Mouse (Mus musculus) naive thymus-derived CD4-positive, alpha-beta T cell, adult 2 months (primary cell): ENCODE measurements around the gene Gadl1.

Experiments used
- DNase-seq: peaks from one replicate; pipeline ENCODE4 v3.0.0-alpha.2; 2011; ENCODE audit warnings: low read depth

The Gadl1 gene

GRCm38 (mm10) chr9:116087880-116088279 lies 178.6 kb downstream of the Gadl1 start:
- peak; percentile 87 for DNase-seq

- peak; percentile 62 for DNase-seq
Observed at GRCm38 (mm10) chr9:116088912-116089311, 179.7 kb downstream of the Gadl1 start.

GRCm38 (mm10) chr9:116090296-116090695 lies 181.0 kb downstream of the Gadl1 start:
- no peak for DNase-seq

GRCm38 (mm10) chr9:116091101-116091841 lies 182.0 kb downstream of the Gadl1 start:
- DNase-seq, result peak; percentile 72

- peak; percentile 65 for DNase-seq
Observed at GRCm38 (mm10) chr9:116091921-116092320, 182.7 kb downstream of the Gadl1 start.

GRCm38 (mm10) chr9:116098724-116099595 lies 189.7 kb downstream of the Gadl1 start:
- no peak for DNase-seq

- no peak for DNase-seq
Observed at GRCm38 (mm10) chr9:116099596-116099993, 190.3 kb downstream of the Gadl1 start.

GRCm38 (mm10) chr9:116100015-116100414 lies 190.8 kb downstream of the Gadl1 start:
- no peak for DNase-seq

GRCm38 (mm10) chr9:116101842-116102241 lies 192.6 kb downstream of the Gadl1 start:
- DNase-seq, result peak; percentile 68

- DNase-seq, result no peak
Observed at GRCm38 (mm10) chr9:116104770-116105169, 195.5 kb downstream of the Gadl1 start.

GRCm38 (mm10) chr9:116108729-116109128 lies 199.5 kb downstream of the Gadl1 start:
- no peak for DNase-seq

- no peak for DNase-seq
Observed at GRCm38 (mm10) chr9:116111149-116111970, 202.1 kb downstream of the Gadl1 start.

GRCm38 (mm10) chr9:116114339-116114738 lies 205.1 kb downstream of the Gadl1 start:
- peak; percentile 85 for DNase-seq

GRCm38 (mm10) chr9:116115875-116116274 lies 206.6 kb downstream of the Gadl1 start:
- no peak for DNase-seq

- DNase-seq, result no peak
Observed at GRCm38 (mm10) chr9:116118332-116118872, 209.1 kb downstream of the Gadl1 start.

- DNase-seq, result no peak
Observed at GRCm38 (mm10) chr9:116119990-116120389, 210.7 kb downstream of the Gadl1 start.

GRCm38 (mm10) chr9:116121472-116121871 lies 212.2 kb downstream of the Gadl1 start:
- no peak for DNase-seq

- peak; percentile 49 for DNase-seq
Observed at GRCm38 (mm10) chr9:116122544-116122943, 213.3 kb downstream of the Gadl1 start.

- DNase-seq, result peak; percentile 74
Observed at GRCm38 (mm10) chr9:116122969-116123589, 213.8 kb downstream of the Gadl1 start.
